Mouse (Mus musculus): ENCODE measurements around the gene Cd248. TPM values are rescaled to one million over a fixed set of nuclear protein-coding genes. Genes with fewer than 3 reads are reported as not detected.

Cd248 gene
- polyA plus RNA-seq, 1 experiment from 2014 or later, result 30.1 TPM

DNA sequence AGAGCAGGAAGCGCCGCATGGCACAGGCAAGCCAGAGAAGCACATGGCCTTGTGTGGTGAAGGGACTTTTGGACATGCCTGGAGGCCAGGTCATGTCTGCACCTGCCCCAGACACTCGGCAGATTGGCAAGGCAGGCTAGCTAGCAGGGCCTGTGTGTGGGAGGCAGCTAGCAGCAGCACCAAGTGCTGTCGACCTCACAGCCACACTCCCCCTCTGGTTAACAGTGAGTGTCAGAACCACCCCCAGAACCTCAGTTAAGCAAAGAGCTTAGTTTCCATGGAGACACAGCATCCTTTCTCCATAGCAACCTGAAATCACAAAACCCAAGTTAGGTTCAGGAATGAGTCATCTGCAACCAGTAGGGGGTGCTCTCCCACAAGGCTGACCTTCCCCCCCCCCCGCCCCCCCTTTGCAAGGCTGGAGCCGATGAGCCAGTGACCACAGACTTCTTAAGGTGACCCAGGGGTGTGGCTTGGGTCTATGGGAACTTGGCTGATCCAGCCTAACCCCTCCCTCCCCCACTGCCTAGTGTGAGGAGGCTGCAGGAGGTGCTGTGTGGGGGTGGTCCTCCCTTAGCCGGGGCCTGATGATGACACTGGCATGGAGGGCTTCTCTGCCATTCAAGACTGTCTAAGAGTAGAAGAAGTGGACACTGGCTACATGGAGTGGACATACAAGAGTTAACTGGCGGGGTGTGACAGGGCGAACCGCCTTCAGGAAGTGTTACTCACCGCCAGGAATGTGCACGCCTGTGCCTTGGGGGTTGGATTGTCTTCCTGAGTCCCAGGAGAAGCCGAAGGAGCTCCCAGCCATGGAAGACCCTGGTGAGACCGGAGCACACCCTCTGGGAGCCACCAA, 17.6 kb upstream of the Cd248 start, which contains the start of gene Rin1:
Gene Rin1, plus strand, starts transcription at position 435 of the 859 bp plus-strand sequence.
- no peaks in the 10 kb centered on the region for H3K4me1 ChIP-seq (ENCODE audit: control insufficient read depth, insufficient read depth, low read length)
- peak; percentile 30 for DNase-seq (ENCODE audit: low spot score)
- no peak within 1 kb of the TSS for H3K27ac ChIP-seq (ENCODE audit: low read depth, low read length)
- ATAC-seq (ENCODE audit: insufficient read depth, low FRiP score, low TSS enrichment), result no peak
- peaks cover 34% of the 10 kb centered on the region for H3K27me3 ChIP-seq (ENCODE audit: control insufficient read depth, insufficient read depth, low read length)
- H3K4me3 ChIP-seq (ENCODE audit: low read depth, low read length), result peak within 1 kb of the TSS; percentile 12; the same call in 1 of the 2 replicates
- no peaks in the 10 kb centered on the region for H3K9me3 ChIP-seq (ENCODE audit: control insufficient read depth, low read length)
- H3K36me3 ChIP-seq (ENCODE audit: control insufficient read depth, insufficient read depth, low read length), result peaks cover 6% of the 10 kb centered on the region
- WGBS, result 21% methylated on average over 14 of the region's 14 CpGs
- peak within 1 kb of the TSS; percentile 23 for H3K9ac ChIP-seq (ENCODE audit: low read length)
- no peak within 1 kb of the TSS for H3K4me2 ChIP-seq (ENCODE audit: low read depth)

DNA sequence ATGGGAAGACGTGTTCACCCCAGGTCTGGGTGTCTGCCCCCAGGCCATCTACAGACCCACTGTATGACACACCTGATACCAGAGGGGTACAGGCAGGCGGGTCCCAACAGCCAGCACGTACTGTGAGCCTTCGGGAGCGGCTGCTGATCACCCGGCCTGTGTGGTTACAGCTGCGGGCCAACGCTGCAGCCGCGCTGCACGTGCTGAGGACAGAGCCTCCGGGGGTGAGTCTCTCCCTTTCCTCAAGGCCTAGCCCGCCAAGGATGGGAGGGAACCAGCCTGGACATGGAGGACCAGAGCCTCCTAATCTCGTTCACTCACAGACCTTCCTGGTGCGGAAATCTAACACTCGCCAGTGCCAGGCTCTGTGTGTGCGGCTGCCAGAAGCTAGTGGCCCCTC, 16.8 kb upstream of the Cd248 start:
- DNase-seq (ENCODE audit: low spot score) (no peak), ATAC-seq (ENCODE audit: insufficient read depth, low FRiP score, low TSS enrichment) (no peak)
- H3K27ac ChIP-seq (ENCODE audit: low read depth, low read length), result no peak overlapping the region
- peak overlapping the region; percentile 12; the same call in 1 of the 2 replicates for H3K4me3 ChIP-seq (ENCODE audit: low read depth, low read length)
- peaks cover 6% of the 10 kb centered on the region for H3K36me3 ChIP-seq (ENCODE audit: control insufficient read depth, insufficient read depth, low read length)
- no peaks in the 10 kb centered on the region for H3K4me1 ChIP-seq (ENCODE audit: control insufficient read depth, insufficient read depth, low read length)
- no peaks in the 10 kb centered on the region for H3K9me3 ChIP-seq (ENCODE audit: control insufficient read depth, low read length)
- H3K4me2 ChIP-seq (ENCODE audit: low read depth), result no peak overlapping the region
- peak overlapping the region; percentile 23 for H3K9ac ChIP-seq (ENCODE audit: low read length)
- peaks cover 34% of the 10 kb centered on the region for H3K27me3 ChIP-seq (ENCODE audit: control insufficient read depth, insufficient read depth, low read length)
- 8% methylated on average over 17 of the region's 17 CpGs for WGBS

DNA sequence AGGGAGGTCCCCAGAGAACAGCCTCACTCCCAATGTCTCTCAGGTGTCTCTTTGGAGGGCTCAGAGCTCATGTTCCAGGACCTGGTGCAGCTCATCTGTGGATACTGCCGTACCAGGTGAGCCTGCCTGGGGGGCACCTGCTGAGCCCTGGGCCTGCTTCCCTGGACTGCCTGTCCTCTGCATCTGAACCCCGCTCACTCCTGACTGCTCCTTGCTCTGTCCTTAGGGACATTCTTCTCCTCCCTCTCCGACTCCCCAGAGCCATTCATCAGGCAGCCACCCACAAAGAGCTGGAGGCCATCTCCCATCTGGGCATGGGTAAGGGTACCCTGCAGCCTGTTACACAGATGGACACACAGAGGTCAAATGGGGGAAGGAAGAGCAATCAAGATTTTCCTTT, 16.4 kb upstream of the Cd248 start:
- Histone ChIP-seq H3K4me2 (ENCODE audit: low read depth) (no peak overlapping the region), H3K4me3 (ENCODE audit: low read depth, low read length) (no peak overlapping the region), H3K9me3 (ENCODE audit: control insufficient read depth, low read length) (no peaks in the 10 kb centered on the region), H3K4me1 (ENCODE audit: control insufficient read depth, insufficient read depth, low read length) (no peaks in the 10 kb centered on the region), H3K36me3 (ENCODE audit: control insufficient read depth, insufficient read depth, low read length) (peaks cover 2% of the 10 kb centered on the region; the same call in 1 of the 2 replicates), H3K27ac (ENCODE audit: low read depth, low read length) (no peak overlapping the region), H3K9ac (ENCODE audit: low read length) (peak overlapping the region; percentile 23), H3K27me3 (ENCODE audit: control insufficient read depth, insufficient read depth, low read length) (peaks cover 34% of the 10 kb centered on the region)
- no peak for ATAC-seq (ENCODE audit: insufficient read depth, low FRiP score, low TSS enrichment)
- no peak for DNase-seq (ENCODE audit: low spot score)
- WGBS, result 29% methylated on average over 3 of the region's 3 CpGs

DNA sequence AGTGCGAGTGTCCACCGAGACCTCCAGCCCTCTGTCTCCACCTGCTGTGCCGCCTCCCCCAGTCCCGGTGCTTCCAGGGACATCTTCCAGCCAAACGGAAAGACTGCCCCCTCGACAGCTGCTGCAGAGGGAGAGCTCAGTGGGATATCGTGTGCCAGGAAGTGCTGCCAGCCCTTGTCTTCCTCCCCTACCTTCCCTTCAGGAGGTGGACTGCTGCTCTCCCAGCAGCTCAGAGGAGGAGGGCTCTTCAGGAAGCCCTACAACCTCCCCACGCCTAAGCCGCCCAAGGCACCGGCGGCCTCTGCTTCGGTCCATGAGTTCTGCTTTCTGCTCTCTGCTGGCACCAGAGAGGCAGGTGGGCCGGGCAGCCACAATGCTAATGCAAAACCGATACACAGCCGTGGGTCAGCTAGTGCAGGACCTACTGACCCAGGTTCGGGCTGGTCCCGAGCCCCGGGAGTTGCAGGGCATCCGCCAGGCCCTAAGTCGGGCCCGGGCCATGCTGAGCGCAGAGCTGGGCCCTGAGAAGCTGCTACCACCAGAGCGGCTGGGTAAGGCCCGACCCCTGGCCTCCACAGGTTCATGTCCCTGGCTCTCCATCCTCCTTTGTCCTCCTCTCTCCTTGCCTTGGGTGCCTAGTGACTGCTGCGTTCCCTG, 15.6 kb upstream of the Cd248 start:
- no peak overlapping the region for H3K9ac ChIP-seq (ENCODE audit: low read length)
- 23% methylated on average over 25 of the region's 25 CpGs for WGBS
- ATAC-seq (ENCODE audit: insufficient read depth, low FRiP score, low TSS enrichment) (no peak), DNase-seq (ENCODE audit: low spot score) (no peak)
- no peak overlapping the region for H3K4me2 ChIP-seq (ENCODE audit: low read depth)
- peaks cover 2% of the 10 kb centered on the region; the same call in 1 of the 2 replicates for H3K36me3 ChIP-seq (ENCODE audit: control insufficient read depth, insufficient read depth, low read length)
- no peaks in the 10 kb centered on the region for H3K4me1 ChIP-seq (ENCODE audit: control insufficient read depth, insufficient read depth, low read length)
- H3K9me3 ChIP-seq (ENCODE audit: control insufficient read depth, low read length), result no peaks in the 10 kb centered on the region
- no peak overlapping the region for H3K4me3 ChIP-seq (ENCODE audit: low read depth, low read length)
- peaks cover 34% of the 10 kb centered on the region for H3K27me3 ChIP-seq (ENCODE audit: control insufficient read depth, insufficient read depth, low read length)
- no peak overlapping the region for H3K27ac ChIP-seq (ENCODE audit: low read depth, low read length)

DNA sequence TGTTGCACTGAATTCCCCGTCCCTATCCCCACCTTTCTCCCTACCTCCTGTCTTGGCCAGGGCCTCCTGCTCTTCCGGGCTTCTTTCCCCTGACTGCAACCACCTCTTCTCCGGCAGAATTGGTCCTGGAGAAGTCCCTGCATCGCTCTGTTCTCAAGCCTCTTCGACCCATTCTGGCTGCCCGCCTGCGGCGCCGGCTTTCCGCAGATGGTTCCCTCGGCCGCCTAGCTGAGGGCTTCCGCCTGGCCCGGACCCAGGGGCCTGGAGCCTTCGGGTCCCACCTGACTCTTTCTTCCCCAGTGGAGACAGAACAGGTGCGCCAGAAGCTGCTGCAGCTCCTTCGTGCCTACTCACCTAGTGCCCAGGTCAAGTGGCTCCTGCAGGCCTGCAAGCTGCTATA, 15.0 kb upstream of the Cd248 start:
- H3K9me3 ChIP-seq (ENCODE audit: control insufficient read depth, low read length), result no peaks in the 10 kb centered on the region
- no peak overlapping the region for H3K27ac ChIP-seq (ENCODE audit: low read depth, low read length)
- DNase-seq (ENCODE audit: low spot score), result no peak
- H3K9ac ChIP-seq (ENCODE audit: low read length), result no peak overlapping the region
- H3K4me3 ChIP-seq (ENCODE audit: low read depth, low read length), result no peak overlapping the region
- peaks cover 2% of the 10 kb centered on the region; the same call in 1 of the 2 replicates for H3K36me3 ChIP-seq (ENCODE audit: control insufficient read depth, insufficient read depth, low read length)
- H3K4me2 ChIP-seq (ENCODE audit: low read depth), result no peak overlapping the region
- ATAC-seq (ENCODE audit: insufficient read depth, low FRiP score, low TSS enrichment), result no peak
- H3K27me3 ChIP-seq (ENCODE audit: control insufficient read depth, insufficient read depth, low read length), result peaks cover 34% of the 10 kb centered on the region
- WGBS, result 63% methylated on average over 17 of the region's 17 CpGs
- no peaks in the 10 kb centered on the region for H3K4me1 ChIP-seq (ENCODE audit: control insufficient read depth, insufficient read depth, low read length)

DNA sequence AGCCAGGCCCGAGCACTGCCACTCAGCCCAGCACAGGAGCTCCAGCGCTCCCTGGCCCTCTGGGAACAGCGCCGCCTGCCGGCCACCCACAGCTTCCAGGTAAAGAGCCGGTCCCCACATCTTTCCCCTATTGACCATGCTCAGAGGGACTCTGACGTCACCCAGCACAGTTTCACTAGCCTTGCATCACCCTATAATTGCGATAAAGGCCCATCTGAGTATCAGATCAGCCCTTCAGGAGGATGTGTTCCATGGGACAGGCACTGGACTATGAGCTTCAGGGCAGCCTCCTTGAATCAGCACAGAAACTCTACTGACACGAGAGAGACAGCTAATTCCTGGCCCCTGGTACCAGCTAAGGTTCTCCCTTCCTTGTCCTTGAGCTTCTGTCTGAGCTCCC, 14.0 kb upstream of the Cd248 start:
- Histone ChIP-seq H3K4me1 (ENCODE audit: control insufficient read depth, insufficient read depth, low read length) (0 out of 2 replicates have a peak, but pooled peaks cover 7% of the 10 kb centered on the region), H3K4me3 (ENCODE audit: low read depth, low read length) (no peak overlapping the region), H3K4me2 (ENCODE audit: low read depth) (no peak overlapping the region), H3K9me3 (ENCODE audit: control insufficient read depth, low read length) (no peaks in the 10 kb centered on the region), H3K9ac (ENCODE audit: low read length) (no peak overlapping the region), H3K27ac (ENCODE audit: low read depth, low read length) (no peak overlapping the region), H3K36me3 (ENCODE audit: control insufficient read depth, insufficient read depth, low read length) (no peaks in the 10 kb centered on the region), H3K27me3 (ENCODE audit: control insufficient read depth, insufficient read depth, low read length) (peaks cover 34% of the 10 kb centered on the region)
- peak; percentile 74 for DNase-seq (ENCODE audit: low spot score)
- WGBS, result 23% methylated on average over 9 of the region's 9 CpGs
- no peak for ATAC-seq (ENCODE audit: insufficient read depth, low FRiP score, low TSS enrichment)

DNA sequence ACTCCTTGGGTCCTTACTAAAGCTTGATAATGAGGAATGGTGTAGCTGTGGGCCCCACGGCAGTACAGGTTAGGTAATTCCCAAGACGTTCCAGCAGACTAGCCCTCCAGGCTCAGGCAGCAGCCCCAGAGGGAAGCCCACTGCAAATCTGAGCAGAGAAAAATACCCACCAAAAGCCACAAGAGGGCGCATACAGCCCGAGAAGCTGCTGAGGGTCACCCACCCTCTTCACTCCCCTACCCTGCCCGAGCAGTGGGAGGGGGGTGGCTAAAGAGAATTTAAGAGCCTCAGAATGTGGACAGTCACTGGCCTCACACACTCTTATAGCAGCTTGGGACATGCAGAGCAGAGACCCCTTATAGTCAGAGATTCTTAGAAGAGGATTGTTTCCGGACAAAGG, 11.6 kb upstream of the Cd248 start:
- no peaks in the 10 kb centered on the region for H3K36me3 ChIP-seq (ENCODE audit: control insufficient read depth, insufficient read depth, low read length)
- no peak overlapping the region for H3K4me2 ChIP-seq (ENCODE audit: low read depth)
- 8% methylated on average over 6 of the region's 6 CpGs for WGBS

DNA sequence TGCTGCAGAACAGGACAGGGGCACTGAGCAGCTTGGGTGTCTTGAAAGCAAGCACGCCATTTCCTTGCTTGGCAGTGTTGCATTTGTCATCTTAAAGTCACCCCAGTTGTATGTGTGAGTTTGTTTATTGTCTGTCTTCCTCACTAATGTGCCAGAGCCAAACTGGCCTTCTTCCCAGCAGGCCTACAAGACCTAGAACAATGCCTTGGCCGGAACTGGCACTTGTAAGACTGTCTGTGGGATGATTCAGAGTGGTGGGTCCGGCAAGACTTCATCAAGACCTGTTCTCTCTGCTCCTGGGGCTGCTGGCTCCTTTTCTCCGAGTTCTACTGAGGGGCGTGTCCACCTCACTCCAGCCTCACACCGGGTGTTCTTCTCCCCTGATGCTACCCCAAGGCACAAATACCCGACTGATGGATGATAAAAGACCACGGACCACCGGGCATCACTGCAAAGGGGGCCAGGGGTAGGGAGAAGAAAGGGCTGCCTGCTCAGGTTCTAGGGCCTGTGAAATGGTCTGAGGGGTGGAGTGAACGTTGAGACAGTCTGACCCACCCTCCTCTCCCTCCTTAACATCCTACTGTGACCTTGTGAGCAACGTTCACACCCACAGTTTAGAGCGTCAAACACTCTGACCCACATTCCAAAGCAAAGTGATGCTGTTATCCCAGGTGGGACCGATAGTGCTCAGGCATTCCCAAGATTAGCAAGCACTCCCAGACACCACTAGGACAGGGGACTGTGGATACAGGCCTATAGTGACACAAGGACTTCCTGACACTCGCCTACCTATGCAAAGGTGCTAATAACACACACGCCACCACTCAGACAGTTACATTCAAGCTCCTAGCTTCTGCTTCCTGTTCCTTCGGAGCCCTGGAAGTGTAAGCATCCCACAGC, 9.8 kb upstream of the Cd248 start:
- peaks cover 7% of the 10 kb centered on the region for H3K27me3 ChIP-seq (ENCODE audit: control insufficient read depth, insufficient read depth, low read length)
- H3K27ac ChIP-seq (ENCODE audit: low read depth, low read length), result no peak overlapping the region
- no peak overlapping the region for H3K4me2 ChIP-seq (ENCODE audit: low read depth)
- H3K9ac ChIP-seq (ENCODE audit: low read length), result 0 out of 2 replicates have a peak overlapping the region, but pooled peaks have one; percentile 20
- DNase-seq (ENCODE audit: low spot score) (peak; percentile 7), ATAC-seq (ENCODE audit: insufficient read depth, low FRiP score, low TSS enrichment) (no peak)
- 21% methylated on average over 16 of the region's 16 CpGs for WGBS
- H3K4me3 ChIP-seq (ENCODE audit: low read depth, low read length), result no peak overlapping the region
- H3K36me3 ChIP-seq (ENCODE audit: control insufficient read depth, insufficient read depth, low read length), result no peaks in the 10 kb centered on the region
- no peaks in the 10 kb centered on the region for H3K9me3 ChIP-seq (ENCODE audit: control insufficient read depth, low read length)
- H3K4me1 ChIP-seq (ENCODE audit: control insufficient read depth, insufficient read depth, low read length), result 0 out of 2 replicates have a peak, but pooled peaks cover 12% of the 10 kb centered on the region

More for the DNA sequence above, 11.6 kb upstream of the Cd248 start:
- no peak overlapping the region for H3K9ac ChIP-seq (ENCODE audit: low read length)
- H3K27ac ChIP-seq (ENCODE audit: low read depth, low read length), result no peak overlapping the region
- H3K4me3 ChIP-seq (ENCODE audit: low read depth, low read length), result no peak overlapping the region
- 0 out of 2 replicates have a peak, but pooled peaks cover 12% of the 10 kb centered on the region for H3K4me1 ChIP-seq (ENCODE audit: control insufficient read depth, insufficient read depth, low read length)
- DNase-seq (ENCODE audit: low spot score) (peak; percentile 77), ATAC-seq (ENCODE audit: insufficient read depth, low FRiP score, low TSS enrichment) (peak; percentile 42; the same call in 1 of the 2 replicates)
- no peaks in the 10 kb centered on the region for H3K9me3 ChIP-seq (ENCODE audit: control insufficient read depth, low read length)
- peaks cover 26% of the 10 kb centered on the region for H3K27me3 ChIP-seq (ENCODE audit: control insufficient read depth, insufficient read depth, low read length)

All from neural tube, embryonic 11.5 days (tissue).